Mouse (Mus musculus): ENCODE measurements around the gene Tatdn3.
"Not testable (repeated sequence)": the region's sequence is repeated elsewhere in the genome, so short reads cannot be mapped to it uniquely, and the experiment has no call there.

The Tatdn3 gene

GRCm38 (mm10) chr1:191036554-191037334, 26.0 kb downstream of the Tatdn3 start, which contains the start of gene Spata45:
Gene Spata45, plus strand, starts transcription at chr1:191036639.
- in situ Hi-C loops (cut with MboI, MseI): no loop called here

- in situ Hi-C loops (cut with MboI, MseI): no loop called here
These were observed 27.1 kb downstream of the Tatdn3 start for GRCm38 (mm10) chr1:191035649-191036048.

- in situ Hi-C loops (cut with MboI, MseI): not testable (repeated sequence)
These were observed 31.8 kb downstream of the Tatdn3 start for GRCm38 (mm10) chr1:191030922-191031425.

GRCm38 (mm10) chr1:191030182-191030581, 32.5 kb downstream of the Tatdn3 start:
- in situ Hi-C loops (cut with MboI, MseI): no loop called here

- in situ Hi-C loops (cut with MboI, MseI): no loop called here
These were observed 36.6 kb downstream of the Tatdn3 start, which contains the start of gene Flvcr1 for GRCm38 (mm10) chr1:191026021-191026713. Gene Flvcr1, minus strand, starts transcription at chr1:191026158.

GRCm38 (mm10) chr1:191025016-191026012, 37.4 kb downstream of the Tatdn3 start:
- in situ Hi-C loops (cut with MboI, MseI): no loop called here

GRCm38 (mm10) chr1:191023806-191024205, 38.9 kb downstream of the Tatdn3 start:
- in situ Hi-C loops (cut with MboI, MseI): not testable (repeated sequence)

GRCm38 (mm10) chr1:191023140-191023539, 39.6 kb downstream of the Tatdn3 start:
- in situ Hi-C loops (cut with MboI, MseI): no loop called here

- in situ Hi-C loops (cut with MboI, MseI): no loop called here
These were observed 41.7 kb downstream of the Tatdn3 start for GRCm38 (mm10) chr1:191021016-191021415.

- in situ Hi-C loops (cut with MboI, MseI): no loop called here
These were observed 42.4 kb downstream of the Tatdn3 start for GRCm38 (mm10) chr1:191020217-191020924.

- in situ Hi-C loops (cut with MboI, MseI): no loop called here
These were observed 42.9 kb downstream of the Tatdn3 start for GRCm38 (mm10) chr1:191019803-191020202.

- in situ Hi-C loops (cut with MboI, MseI): no loop called here
These were observed 48.5 kb downstream of the Tatdn3 start for GRCm38 (mm10) chr1:191014271-191014670.

- in situ Hi-C loops (cut with MboI, MseI): no loop called here
These were observed 54.0 kb downstream of the Tatdn3 start for GRCm38 (mm10) chr1:191008707-191009106.

- in situ Hi-C loops (cut with MboI, MseI): no loop called here
These were observed 60.5 kb downstream of the Tatdn3 start for GRCm38 (mm10) chr1:191002201-191002600.

- in situ Hi-C loops (cut with MboI, MseI): no loop called here
These were observed 62.0 kb downstream of the Tatdn3 start for GRCm38 (mm10) chr1:191000686-191001085.

GRCm38 (mm10) chr1:190998027-190998426, 64.7 kb downstream of the Tatdn3 start:
- in situ Hi-C loops (cut with MboI, MseI): no loop called here

- in situ Hi-C loops (cut with MboI, MseI): no loop called here
These were observed 66.3 kb downstream of the Tatdn3 start for GRCm38 (mm10) chr1:190996346-190996877.
